Mouse (Mus musculus): ENCODE results near the gene Nedd4. TPM values are rescaled to one million over a fixed set of nuclear protein-coding genes. Genes with fewer than 3 reads are reported as not detected.

Gene Nedd4
- polyA plus RNA-seq, 1 experiment = 18.7 TPM

DNA sequence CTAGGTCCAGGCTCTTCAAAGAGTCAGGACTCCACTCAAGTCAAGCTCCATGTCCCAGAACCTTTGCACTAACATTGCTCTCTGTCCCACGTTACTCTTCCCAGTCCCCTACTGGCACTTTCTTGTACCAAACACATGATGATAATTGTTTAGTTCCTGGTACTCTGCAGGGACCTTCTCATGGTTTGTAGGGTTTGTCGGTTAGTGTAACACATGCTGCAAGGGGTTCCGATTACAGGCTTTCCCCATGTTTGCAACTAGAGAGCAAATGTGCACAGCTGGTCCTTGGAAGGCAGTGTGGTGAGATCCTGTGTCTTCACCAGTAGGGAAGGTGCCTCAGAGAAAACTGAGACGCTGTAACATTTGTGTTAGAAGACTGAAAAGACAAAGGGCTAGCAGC, 8.6 kb upstream of the Nedd4 start:
- Histone ChIP-seq H3K36me3 (ENCODE audit: control insufficient read depth, insufficient read depth, low read length) (no peaks in the 10 kb centered on the region), H3K4me3 (ENCODE audit: low read depth, low read length) (no peak overlapping the region), H3K27me3 (ENCODE audit: control insufficient read depth, insufficient read depth, low read length) (no peaks in the 10 kb centered on the region), H3K27ac (ENCODE audit: insufficient read depth, low read depth, low read length) (peak overlapping the region; percentile 52; the same call in 1 of the 2 replicates), H3K4me1 (ENCODE audit: control insufficient read depth, insufficient read depth, insufficient read length, low read length) (no peaks in the 10 kb centered on the region)
- 70% methylated on average over 4 of the region's 4 CpGs for WGBS
- no peak for TF ChIP-seq CTCF (IDR thresholded peaks at IDR 0.05; ENCODE audit: extremely low read depth, insufficient read length, insufficient replicate concordance, low read depth, low read length)
- no peak for TF ChIP-seq POLR2A (IDR thresholded peaks at IDR 0.05; ENCODE audit: low read depth, low read length)

DNA sequence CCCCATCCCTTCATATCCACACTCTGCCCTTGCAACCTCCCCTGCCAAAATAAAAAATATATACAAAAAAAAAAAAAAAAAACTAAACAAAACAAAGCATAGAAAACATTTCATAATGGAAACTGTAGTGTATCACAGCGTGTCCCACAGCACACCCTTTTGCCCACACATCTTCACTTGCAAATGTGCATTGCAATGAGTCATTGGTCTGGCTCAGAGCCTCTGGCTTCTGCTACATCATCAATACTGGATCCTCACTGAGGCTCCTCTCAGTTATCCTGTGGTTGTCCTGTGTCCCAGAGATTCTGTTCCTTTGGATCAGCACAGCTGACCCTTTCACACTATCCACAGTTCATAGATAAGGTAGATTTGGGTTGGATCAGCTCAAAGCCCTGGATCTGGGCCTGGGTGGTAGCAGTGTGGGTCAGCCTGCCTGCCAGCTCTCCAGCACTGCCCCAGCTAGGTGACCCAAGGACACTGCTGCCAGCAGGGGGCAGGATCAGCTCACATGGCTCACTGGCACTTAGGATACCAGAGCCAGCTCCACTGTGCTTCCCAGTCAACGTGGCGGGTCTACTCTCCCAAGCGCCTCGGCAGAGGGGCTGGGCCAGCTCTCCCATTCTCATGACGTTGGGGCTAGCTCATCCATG, 7.4 kb upstream of the Nedd4 start:
- Histone ChIP-seq H3K36me3 (ENCODE audit: control insufficient read depth, insufficient read depth, low read length) (no peaks in the 10 kb centered on the region), H3K4me1 (ENCODE audit: control insufficient read depth, insufficient read depth, insufficient read length, low read length) (no peaks in the 10 kb centered on the region), H3K27me3 (ENCODE audit: control insufficient read depth, insufficient read depth, low read length) (no peaks in the 10 kb centered on the region), H3K4me3 (ENCODE audit: low read depth, low read length) (no peak overlapping the region), H3K27ac (ENCODE audit: insufficient read depth, low read depth, low read length) (no peak overlapping the region)
- TF ChIP-seq CTCF (IDR thresholded peaks at IDR 0.05; ENCODE audit: extremely low read depth, insufficient read length, insufficient replicate concordance, low read depth, low read length) (peak; percentile 66; the same call in 1 of the 2 replicates), POLR2A (IDR thresholded peaks at IDR 0.05; ENCODE audit: low read depth, low read length) (no peak)
- WGBS = 56% methylated on average over 6 of the region's 6 CpGs

GRCm38 (mm10) chr9:72655602-72656001, 6.5 kb upstream of the Nedd4 start:
- 89% methylated on average over 5 of the region's 5 CpGs for WGBS
- no peaks in the 10 kb centered on the region for H3K4me1 ChIP-seq (ENCODE audit: control insufficient read depth, insufficient read depth, insufficient read length, low read length)
- no peaks in the 10 kb centered on the region for H3K36me3 ChIP-seq (ENCODE audit: control insufficient read depth, insufficient read depth, low read length)
- no peak for TF ChIP-seq CTCF (IDR thresholded peaks at IDR 0.05; ENCODE audit: extremely low read depth, insufficient read length, insufficient replicate concordance, low read depth, low read length)
- TF ChIP-seq POLR2A (IDR thresholded peaks at IDR 0.05; ENCODE audit: low read depth, low read length) = no peak
- H3K27ac ChIP-seq (ENCODE audit: insufficient read depth, low read depth, low read length) = no peak overlapping the region
- no peak overlapping the region for H3K4me3 ChIP-seq (ENCODE audit: low read depth, low read length)
- no peaks in the 10 kb centered on the region for H3K27me3 ChIP-seq (ENCODE audit: control insufficient read depth, insufficient read depth, low read length)

- WGBS = 81% methylated on average over 4 of the region's 4 CpGs
- Histone ChIP-seq H3K36me3 (ENCODE audit: control insufficient read depth, insufficient read depth, low read length) (no peaks in the 10 kb centered on the region), H3K27me3 (ENCODE audit: control insufficient read depth, insufficient read depth, low read length) (no peaks in the 10 kb centered on the region), H3K4me1 (ENCODE audit: control insufficient read depth, insufficient read depth, insufficient read length, low read length) (no peaks in the 10 kb centered on the region), H3K4me3 (ENCODE audit: low read depth, low read length) (no peak overlapping the region), H3K27ac (ENCODE audit: insufficient read depth, low read depth, low read length) (no peak overlapping the region)
- TF ChIP-seq CTCF (IDR thresholded peaks at IDR 0.05; ENCODE audit: extremely low read depth, insufficient read length, insufficient replicate concordance, low read depth, low read length) (no peak), POLR2A (IDR thresholded peaks at IDR 0.05; ENCODE audit: low read depth, low read length) (no peak)
These were observed 5.7 kb upstream of the Nedd4 start for GRCm38 (mm10) chr9:72656491-72656890.

DNA sequence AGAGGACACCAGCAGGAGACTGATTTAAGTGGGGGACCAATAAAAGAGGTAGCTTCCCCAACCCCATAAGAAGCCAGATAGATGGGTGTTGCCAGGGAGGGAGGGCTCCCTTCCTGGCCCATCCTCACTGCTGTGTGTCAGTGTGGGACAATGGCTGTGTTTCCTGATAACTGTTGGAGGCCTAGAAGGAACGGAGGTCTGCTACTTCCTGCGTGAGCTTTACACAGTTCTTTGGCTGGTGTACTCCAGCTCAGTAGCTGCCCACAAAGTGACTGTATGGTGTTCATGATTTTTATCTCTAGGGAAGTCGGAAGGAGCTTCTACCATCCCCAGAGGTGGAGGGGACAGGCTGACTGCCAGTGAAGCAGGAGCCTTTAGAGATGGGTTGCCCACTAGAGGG, 5.2 kb upstream of the Nedd4 start:
- no peak overlapping the region for H3K27ac ChIP-seq (ENCODE audit: insufficient read depth, low read depth, low read length)
- H3K36me3 ChIP-seq (ENCODE audit: control insufficient read depth, insufficient read depth, low read length) = no peaks in the 10 kb centered on the region
- WGBS = 80% methylated on average over 3 of the region's 3 CpGs
- no peaks in the 10 kb centered on the region for H3K4me1 ChIP-seq (ENCODE audit: control insufficient read depth, insufficient read depth, insufficient read length, low read length)
- TF ChIP-seq CTCF (IDR thresholded peaks at IDR 0.05; ENCODE audit: extremely low read depth, insufficient read length, insufficient replicate concordance, low read depth, low read length) (no peak), POLR2A (IDR thresholded peaks at IDR 0.05; ENCODE audit: low read depth, low read length) (no peak)
- H3K27me3 ChIP-seq (ENCODE audit: control insufficient read depth, insufficient read depth, low read length) = no peaks in the 10 kb centered on the region
- H3K4me3 ChIP-seq (ENCODE audit: low read depth, low read length) = no peak overlapping the region

- 82% methylated on average over 1 of the region's 1 CpGs for WGBS
- no peaks in the 10 kb centered on the region for H3K36me3 ChIP-seq (ENCODE audit: control insufficient read depth, insufficient read depth, low read length)
- TF ChIP-seq POLR2A (IDR thresholded peaks at IDR 0.05; ENCODE audit: low read depth, low read length) = no peak
- no peak for TF ChIP-seq CTCF (IDR thresholded peaks at IDR 0.05; ENCODE audit: extremely low read depth, insufficient read length, insufficient replicate concordance, low read depth, low read length)
- H3K27me3 ChIP-seq (ENCODE audit: control insufficient read depth, insufficient read depth, low read length) = no peaks in the 10 kb centered on the region
- H3K4me3 ChIP-seq (ENCODE audit: low read depth, low read length) = no peak overlapping the region
- H3K4me1 ChIP-seq (ENCODE audit: control insufficient read depth, insufficient read depth, insufficient read length, low read length) = no peaks in the 10 kb centered on the region
- H3K27ac ChIP-seq (ENCODE audit: insufficient read depth, low read depth, low read length) = no peak overlapping the region
These were observed 4.5 kb upstream of the Nedd4 start for GRCm38 (mm10) chr9:72657694-72658093.

DNA sequence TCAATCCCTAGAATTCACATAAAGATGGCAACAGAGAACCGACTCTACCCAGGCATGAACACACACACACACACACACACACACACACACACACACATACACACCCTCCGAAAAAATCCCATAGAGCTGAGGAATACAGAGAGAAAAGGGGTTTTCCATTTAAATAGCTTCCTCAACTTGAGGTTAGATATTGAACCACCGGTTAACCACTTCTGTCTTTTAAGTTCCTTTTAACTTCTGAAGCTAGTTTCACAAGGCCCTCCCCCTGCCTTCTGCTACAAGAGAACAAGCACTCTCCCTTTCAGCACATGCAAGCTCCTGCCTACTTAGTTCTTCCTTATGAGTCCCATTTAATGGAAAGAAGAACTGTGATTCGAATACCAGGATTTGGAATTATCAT, 2.0 kb upstream of the Nedd4 start:
- Histone ChIP-seq H3K27ac (ENCODE audit: insufficient read depth, low read depth, low read length) (no peak overlapping the region), H3K27me3 (ENCODE audit: control insufficient read depth, insufficient read depth, low read length) (no peaks in the 10 kb centered on the region)
- WGBS = 74% methylated on average over 4 of the region's 4 CpGs

More for the DNA sequence above, 2.0 kb upstream of the Nedd4 start:
- H3K4me1 ChIP-seq (ENCODE audit: control insufficient read depth, insufficient read depth, insufficient read length, low read length) = peaks cover 3% of the 10 kb centered on the region; the same call in 1 of the 2 replicates
- no peak for TF ChIP-seq POLR2A (IDR thresholded peaks at IDR 0.05; ENCODE audit: low read depth, low read length)
- no peak for TF ChIP-seq CTCF (IDR thresholded peaks at IDR 0.05; ENCODE audit: extremely low read depth, insufficient read length, insufficient replicate concordance, low read depth, low read length)
- no peak overlapping the region for H3K4me3 ChIP-seq (ENCODE audit: low read depth, low read length)
- H3K36me3 ChIP-seq (ENCODE audit: control insufficient read depth, insufficient read depth, low read length) = no peaks in the 10 kb centered on the region
